Mouse (Mus musculus): ENCODE results near the gene Nipa1. TPM values are rescaled to one million over a fixed set of nuclear protein-coding genes. Genes with fewer than 3 reads are reported as not detected.

Nipa1 gene
- polyA plus RNA-seq, 1 experiment from 2014 or later, result 32.0 TPM

DNA sequence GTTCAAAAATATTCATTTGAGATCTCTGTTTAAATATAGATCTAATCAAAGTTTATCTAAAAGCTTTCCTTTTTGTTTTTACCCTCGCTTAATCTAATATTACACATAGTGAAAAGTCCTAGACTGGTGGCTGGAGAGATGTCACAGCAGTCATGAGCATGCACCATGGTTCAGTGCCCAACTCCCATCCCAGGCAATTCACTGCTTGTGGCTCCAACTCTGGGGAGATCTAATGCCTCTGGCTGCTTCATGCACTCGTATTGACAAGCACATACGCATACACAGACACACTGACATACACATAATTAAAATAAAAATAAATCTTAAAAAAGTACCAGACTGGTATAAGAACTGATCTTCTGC lies 24.5 kb upstream of the Nipa1 start:
- Histone ChIP-seq H3K4me3 (ENCODE audit: low read depth, low read length) (no peak overlapping the region), H3K36me3 (ENCODE audit: control insufficient read depth, insufficient read depth, low read length) (no peaks in the 10 kb centered on the region), H3K27me3 (ENCODE audit: control insufficient read depth, insufficient read depth, low read depth, low read length) (no peaks in the 10 kb centered on the region), H3K4me1 (ENCODE audit: control insufficient read depth, insufficient read depth, low read length) (peaks cover 4% of the 10 kb centered on the region), H3K4me2 (ENCODE audit: low read length) (no peak overlapping the region), H3K9ac (ENCODE audit: low read depth, low read length) (no peak overlapping the region), H3K27ac (ENCODE audit: low read length) (no peak overlapping the region), H3K9me3 (replicated peaks; ENCODE audit: control insufficient read depth, low read length, poor library complexity, severe bottlenecking) (no peaks in the 10 kb centered on the region)
- WGBS, result 84% methylated on average over 3 of the region's 3 CpGs
- ATAC-seq, result no peak

DNA sequence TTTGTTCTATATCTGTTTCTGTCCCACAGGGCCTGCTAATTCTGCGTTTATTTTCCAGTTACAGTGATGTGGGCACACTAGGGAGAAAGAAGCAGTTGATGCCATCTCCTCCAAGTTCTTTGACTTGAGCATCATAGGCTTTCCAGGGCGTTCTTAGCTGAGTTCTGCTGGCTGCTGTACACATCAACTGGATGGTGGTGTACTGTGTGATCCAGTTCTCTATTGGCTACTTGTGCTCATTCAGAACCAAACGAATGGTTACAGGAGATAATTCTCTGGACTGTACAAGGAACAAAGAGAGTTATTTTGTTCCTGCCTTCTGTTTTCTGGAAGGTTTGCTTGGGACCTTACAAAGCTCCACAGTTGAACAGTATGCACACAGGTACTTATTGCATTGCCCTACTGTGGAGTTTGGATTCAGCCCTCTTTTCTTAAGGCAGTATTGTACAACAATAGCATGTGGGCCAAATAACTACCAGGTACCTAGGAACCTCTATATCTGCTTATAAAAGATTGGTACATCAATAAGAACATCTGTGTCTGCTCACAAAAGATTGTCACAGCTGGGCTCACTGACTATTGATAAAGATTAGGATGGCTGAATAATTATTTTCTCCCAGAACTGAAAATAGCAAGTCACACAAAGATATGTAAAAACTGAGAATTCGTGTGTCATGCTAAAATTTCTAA lies 24.0 kb upstream of the Nipa1 start:
- no peak for ATAC-seq
- Histone ChIP-seq H3K9ac (ENCODE audit: low read depth, low read length) (no peak overlapping the region), H3K36me3 (ENCODE audit: control insufficient read depth, insufficient read depth, low read length) (no peaks in the 10 kb centered on the region), H3K27ac (ENCODE audit: low read length) (no peak overlapping the region), H3K27me3 (ENCODE audit: control insufficient read depth, insufficient read depth, low read depth, low read length) (no peaks in the 10 kb centered on the region), H3K4me2 (ENCODE audit: low read length) (no peak overlapping the region), H3K4me3 (ENCODE audit: low read depth, low read length) (no peak overlapping the region), H3K4me1 (ENCODE audit: control insufficient read depth, insufficient read depth, low read length) (no peaks in the 10 kb centered on the region), H3K9me3 (replicated peaks; ENCODE audit: control insufficient read depth, low read length, poor library complexity, severe bottlenecking) (no peaks in the 10 kb centered on the region)
- WGBS, result 68% methylated on average over 4 of the region's 4 CpGs

DNA sequence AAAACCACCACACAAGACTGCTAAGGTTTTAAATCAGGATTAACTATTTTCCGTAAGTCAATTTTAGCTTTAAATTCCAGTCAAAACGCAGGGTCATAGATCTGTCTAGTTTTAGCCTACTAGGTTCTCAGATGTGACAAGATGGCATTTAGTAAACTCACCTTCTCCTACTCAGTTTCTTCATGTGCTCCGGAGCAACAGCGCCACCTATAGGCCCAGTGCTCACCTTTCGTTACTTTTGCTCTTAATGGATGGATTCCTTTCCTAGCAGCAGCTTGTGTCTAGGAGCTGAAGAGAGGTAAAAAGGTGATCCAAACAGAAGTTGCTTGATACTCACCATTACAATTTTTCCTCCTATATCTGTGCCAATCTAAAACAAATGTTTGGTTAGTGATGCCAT lies 22.6 kb upstream of the Nipa1 start:
- no peak overlapping the region for H3K4me2 ChIP-seq (ENCODE audit: low read length)
- H3K9ac ChIP-seq (ENCODE audit: low read depth, low read length), result no peak overlapping the region
- H3K4me3 ChIP-seq (ENCODE audit: low read depth, low read length), result no peak overlapping the region
- no peaks in the 10 kb centered on the region for H3K9me3 ChIP-seq (replicated peaks; ENCODE audit: control insufficient read depth, low read length, poor library complexity, severe bottlenecking)
- no peak overlapping the region for H3K27ac ChIP-seq (ENCODE audit: low read length)
- no peaks in the 10 kb centered on the region for H3K36me3 ChIP-seq (ENCODE audit: control insufficient read depth, insufficient read depth, low read length)
- H3K27me3 ChIP-seq (ENCODE audit: control insufficient read depth, insufficient read depth, low read depth, low read length), result no peaks in the 10 kb centered on the region
- H3K4me1 ChIP-seq (ENCODE audit: control insufficient read depth, insufficient read depth, low read length), result no peaks in the 10 kb centered on the region
- WGBS, result 17% methylated on average over 5 of the region's 5 CpGs
- ATAC-seq, result no peak; the same call in 1 of the 2 replicates

DNA sequence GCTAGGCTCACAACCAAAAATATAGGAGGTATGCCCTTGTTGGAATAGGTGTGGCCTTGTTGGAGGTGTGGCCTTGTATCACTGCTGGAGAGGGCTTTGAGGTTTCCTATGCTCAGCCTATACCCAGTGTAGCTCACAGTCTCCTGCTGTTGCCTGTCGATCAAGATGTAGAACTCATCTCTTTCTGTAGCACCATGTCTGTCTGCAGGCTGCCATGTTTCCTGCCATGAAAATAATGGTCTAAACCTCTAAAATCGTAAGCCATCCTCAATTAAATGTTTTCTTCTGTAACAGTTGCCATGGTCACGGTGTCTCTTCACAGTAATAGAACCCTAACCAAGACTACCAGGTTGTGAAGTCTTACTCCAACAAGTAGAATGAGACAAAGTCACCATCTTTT lies 3.8 kb upstream of the Nipa1 start:
- Histone ChIP-seq H3K27me3 (ENCODE audit: control insufficient read depth, insufficient read depth, low read depth, low read length) (no peaks in the 10 kb centered on the region), H3K4me2 (ENCODE audit: low read length) (no peak overlapping the region), H3K4me1 (ENCODE audit: control insufficient read depth, insufficient read depth, low read length) (peaks cover 3% of the 10 kb centered on the region), H3K27ac (ENCODE audit: low read length) (no peak overlapping the region), H3K9ac (ENCODE audit: low read depth, low read length) (no peak overlapping the region), H3K4me3 (ENCODE audit: low read depth, low read length) (no peak overlapping the region), H3K9me3 (replicated peaks; ENCODE audit: control insufficient read depth, low read length, poor library complexity, severe bottlenecking) (no peaks in the 10 kb centered on the region), H3K36me3 (ENCODE audit: control insufficient read depth, insufficient read depth, low read length) (no peaks in the 10 kb centered on the region)
- ATAC-seq, result no peak
- 88% methylated on average over 3 of the region's 3 CpGs for WGBS

DNA sequence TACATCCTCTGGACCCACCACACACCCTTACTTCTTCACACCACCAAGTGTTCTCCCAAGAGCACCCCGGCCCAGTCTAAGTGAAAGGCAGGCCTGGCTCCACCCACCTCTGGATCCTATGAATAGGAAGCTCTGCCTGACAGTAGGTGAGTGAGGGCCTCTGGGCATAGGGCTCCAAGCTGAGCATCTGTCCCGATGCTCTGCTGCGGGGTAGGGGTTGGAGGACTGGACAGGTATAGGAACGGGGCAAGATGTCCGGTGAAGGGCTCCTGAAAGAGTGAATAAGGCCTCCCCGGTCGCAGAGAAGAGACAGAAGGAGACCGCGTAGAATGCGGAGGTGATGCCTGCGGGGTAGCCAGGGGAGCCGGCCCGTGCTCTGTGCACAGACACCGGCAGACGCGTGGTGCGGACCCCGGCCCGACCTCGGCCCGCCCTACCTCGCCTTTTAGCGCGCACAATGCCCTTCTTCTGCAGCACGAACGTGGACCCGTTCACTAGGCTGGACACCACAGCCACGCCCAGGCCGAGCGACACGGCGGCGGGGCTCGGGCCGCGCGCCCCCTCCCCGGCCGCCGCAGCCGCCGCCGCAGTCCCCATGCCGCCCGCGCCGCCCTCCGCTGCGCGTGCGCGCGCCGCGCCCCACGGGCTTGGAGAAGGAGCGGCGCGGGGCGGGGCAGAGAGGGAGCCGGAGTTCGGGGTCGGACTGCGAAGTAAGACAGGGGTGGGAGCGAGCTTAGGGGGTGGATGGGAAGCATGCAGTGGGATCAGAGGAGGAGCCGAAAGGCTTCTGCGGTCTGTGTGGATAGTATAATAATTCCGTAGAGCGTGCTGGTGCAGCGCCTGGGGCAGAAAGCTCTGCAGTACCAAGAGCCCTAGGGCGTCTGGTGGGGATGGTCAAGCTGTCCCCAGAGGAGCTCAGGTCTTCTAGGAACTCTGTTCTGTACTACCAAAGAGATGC lies 503 bp downstream of the Nipa1 start:
- ATAC-seq, result peak; percentile 95
- Histone ChIP-seq H3K4me3 (ENCODE audit: low read depth, low read length) (peak overlapping the region; percentile 82), H3K9me3 (replicated peaks; ENCODE audit: control insufficient read depth, low read length, poor library complexity, severe bottlenecking) (no peaks in the 10 kb centered on the region), H3K9ac (ENCODE audit: low read depth, low read length) (peak overlapping the region; percentile 76), H3K27ac (ENCODE audit: low read length) (peak overlapping the region; percentile 84), H3K36me3 (ENCODE audit: control insufficient read depth, insufficient read depth, low read length) (0 out of 2 replicates have a peak, but pooled peaks cover 2% of the 10 kb centered on the region), H3K27me3 (ENCODE audit: control insufficient read depth, insufficient read depth, low read depth, low read length) (no peaks in the 10 kb centered on the region), H3K4me2 (ENCODE audit: low read length) (peak overlapping the region; percentile 72), H3K4me1 (ENCODE audit: control insufficient read depth, insufficient read depth, low read length) (peaks cover 11% of the 10 kb centered on the region)
- under 1% methylated on average over 66 of the region's 71 CpGs for WGBS

DNA sequence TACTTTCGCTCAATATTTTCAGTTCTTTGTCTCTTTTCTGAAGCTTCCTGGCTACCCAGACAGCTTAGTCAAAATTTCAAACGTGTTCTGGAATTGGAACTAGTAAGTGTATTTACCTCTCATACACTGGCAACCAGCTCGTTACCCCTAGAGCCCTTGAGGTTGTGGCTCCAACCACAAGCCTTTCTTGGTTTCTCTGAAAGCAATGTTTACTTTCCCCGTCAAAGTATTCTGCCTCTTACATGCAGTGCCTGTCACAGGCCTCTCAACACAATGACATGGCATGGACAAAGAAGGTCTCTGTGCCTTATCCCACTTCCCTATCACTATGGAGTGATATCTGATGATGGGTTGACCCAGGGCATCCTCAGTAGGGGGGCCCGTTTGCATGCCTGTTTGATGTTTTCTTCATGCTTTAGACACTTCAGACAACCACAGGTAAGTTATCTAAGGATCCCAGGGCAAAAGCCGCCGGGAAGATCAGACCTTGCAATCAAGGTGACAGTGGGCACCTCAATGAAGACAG lies 1.2 kb downstream of the Nipa1 start:
- Histone ChIP-seq H3K4me2 (ENCODE audit: low read length) (peak overlapping the region; percentile 72), H3K4me1 (ENCODE audit: control insufficient read depth, insufficient read depth, low read length) (peaks cover 11% of the 10 kb centered on the region), H3K36me3 (ENCODE audit: control insufficient read depth, insufficient read depth, low read length) (0 out of 2 replicates have a peak, but pooled peaks cover 2% of the 10 kb centered on the region), H3K4me3 (ENCODE audit: low read depth, low read length) (peak overlapping the region; percentile 82), H3K9ac (ENCODE audit: low read depth, low read length) (peak overlapping the region; percentile 76), H3K27ac (ENCODE audit: low read length) (peak overlapping the region; percentile 84), H3K27me3 (ENCODE audit: control insufficient read depth, insufficient read depth, low read depth, low read length) (no peaks in the 10 kb centered on the region), H3K9me3 (replicated peaks; ENCODE audit: control insufficient read depth, low read length, poor library complexity, severe bottlenecking) (peaks cover under 1% of the 10 kb centered on the region; the same call in 1 of the 2 replicates)
- peak; percentile 26 for ATAC-seq
- 41% methylated on average over 7 of the region's 7 CpGs for WGBS

DNA sequence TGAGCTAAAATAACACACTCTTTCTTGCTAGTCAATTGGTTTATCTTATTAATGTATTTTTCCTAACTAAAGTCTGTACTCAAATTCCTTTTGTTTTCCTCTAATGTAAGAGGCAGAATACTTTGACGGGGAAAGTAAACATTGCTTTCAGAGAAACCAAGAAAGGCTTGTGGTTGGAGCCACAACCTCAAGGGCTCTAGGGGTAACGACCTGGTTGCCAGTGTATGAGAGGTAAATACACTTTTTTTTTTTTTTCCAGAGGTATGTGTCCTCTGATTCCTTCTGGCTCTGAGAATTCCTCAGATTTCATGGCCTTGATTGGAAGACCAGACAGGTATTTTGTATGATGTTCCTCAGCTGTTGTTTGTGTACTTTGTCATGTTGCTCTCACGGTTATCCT lies 2.0 kb downstream of the Nipa1 start:
- H3K4me2 ChIP-seq (ENCODE audit: low read length), result peak overlapping the region; percentile 72
- no peak overlapping the region for H3K9ac ChIP-seq (ENCODE audit: low read depth, low read length)
- no peak for ATAC-seq

DNA sequence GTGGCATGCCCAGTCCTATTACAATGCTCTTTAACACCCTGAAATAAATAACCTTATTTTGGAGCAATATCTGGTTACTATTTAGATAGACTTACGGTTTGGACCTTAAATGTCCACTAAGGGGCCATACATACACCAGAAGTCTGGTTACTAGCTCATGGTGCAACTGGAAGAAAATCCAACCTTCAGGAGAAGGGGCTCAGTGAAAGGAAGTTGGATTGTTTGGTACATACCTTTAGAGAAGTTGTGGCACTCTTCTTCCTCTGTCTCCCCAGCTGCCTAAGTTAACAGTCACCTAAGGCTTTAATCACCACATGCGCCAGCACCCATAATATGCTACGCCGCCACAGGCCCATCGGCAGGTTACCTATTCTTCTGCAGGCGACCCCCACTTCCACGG lies 3.9 kb downstream of the Nipa1 start:
- H3K27me3 ChIP-seq (ENCODE audit: control insufficient read depth, insufficient read depth, low read depth, low read length), result no peaks in the 10 kb centered on the region
- whole genome bisulfite sequencing, result 92% methylated on average over 7 of the region's 7 CpGs

More for the DNA sequence above, 2.0 kb downstream of the Nipa1 start:
- Histone ChIP-seq H3K36me3 (ENCODE audit: control insufficient read depth, insufficient read depth, low read length) (0 out of 2 replicates have a peak, but pooled peaks cover 2% of the 10 kb centered on the region), H3K4me1 (ENCODE audit: control insufficient read depth, insufficient read depth, low read length) (peaks cover 11% of the 10 kb centered on the region), H3K27ac (ENCODE audit: low read length) (no peak overlapping the region), H3K27me3 (ENCODE audit: control insufficient read depth, insufficient read depth, low read depth, low read length) (no peaks in the 10 kb centered on the region), H3K9me3 (replicated peaks; ENCODE audit: control insufficient read depth, low read length, poor library complexity, severe bottlenecking) (peaks cover 4% of the 10 kb centered on the region; the same call in 1 of the 2 replicates), H3K4me3 (ENCODE audit: low read depth, low read length) (no peak overlapping the region)
- 87% methylated on average over 3 of the region's 3 CpGs for WGBS

More for the DNA sequence above, 3.9 kb downstream of the Nipa1 start:
- Histone ChIP-seq H3K9me3 (replicated peaks; ENCODE audit: control insufficient read depth, low read length, poor library complexity, severe bottlenecking) (peaks cover 4% of the 10 kb centered on the region; the same call in 1 of the 2 replicates), H3K36me3 (ENCODE audit: control insufficient read depth, insufficient read depth, low read length) (0 out of 2 replicates have a peak, but pooled peaks cover 2% of the 10 kb centered on the region), H3K4me1 (ENCODE audit: control insufficient read depth, insufficient read depth, low read length) (peaks cover 11% of the 10 kb centered on the region), H3K4me2 (ENCODE audit: low read length) (no peak overlapping the region), H3K9ac (ENCODE audit: low read depth, low read length) (no peak overlapping the region), H3K4me3 (ENCODE audit: low read depth, low read length) (no peak overlapping the region), H3K27ac (ENCODE audit: low read length) (no peak overlapping the region)
- ATAC-seq, result no peak
